Mouse (Mus musculus): ENCODE data around the gene Nmrk2.

GRCm38 (mm10) chr10:81154313-81154712 is 47.5 kb downstream of the Nmrk2 start:
- TF ChIP-seq CTCF (conservative IDR thresholded peaks at IDR 0.05; ENCODE audit: insufficient read depth, insufficient read length, low read depth, low read length) (no peak), POLR2A (IDR thresholded peaks at IDR 0.05; ENCODE audit: low read depth, low read length) (no peak)
